Mouse (Mus musculus) small intestine, adult 2 months (tissue): ENCODE measurements around the gene Gdf5. TPM values are rescaled to one million over a fixed set of nuclear protein-coding genes. Genes with fewer than 3 reads are reported as not detected.
"Not testable (repeated sequence)": the region's sequence is repeated elsewhere in the genome, so short reads cannot be mapped to it uniquely, and the experiment has no call there.

Source experiments
- H3K27ac ChIP-seq: fragments of 200-500 bp; 2 replicates; pipeline ENCODE4 v1.5.1; 2012; ENCODE audit warnings: low read depth, low read length, control low read depth, inconsistent platforms; ENCODE audit not compliant: insufficient read depth
- H3K27me3 ChIP-seq: fragments of 200-500 bp; 2 replicates; pipeline ENCODE4 v1.6.1; 2012; ENCODE audit warnings: mild to moderate bottlenecking, moderate library complexity, low read length, inconsistent platforms; ENCODE audit not compliant: control insufficient read depth, insufficient read depth
- H3K36me3 ChIP-seq: fragments of 200-500 bp; 2 replicates; pipeline ENCODE4 v1.6.1; 2012; ENCODE audit warnings: mild to moderate bottlenecking, low read length, control low read depth, inconsistent platforms; ENCODE audit not compliant: control insufficient read depth, insufficient read depth
- H3K4me1 ChIP-seq: fragments of 200-500 bp; 2 replicates; pipeline ENCODE4 v1.6.1; 2012; ENCODE audit warnings: low read length, inconsistent platforms, mixed read lengths; ENCODE audit not compliant: control insufficient read depth, insufficient read depth, insufficient read length
- H3K4me3 ChIP-seq: fragments of 200-500 bp; 2 replicates; pipeline ENCODE4 v1.5.1; 2012; ENCODE audit warnings: low read depth, mild to moderate bottlenecking, control low read depth, inconsistent platforms, low read length, moderate library complexity
- CTCF ChIP-seq: fragments of 200-500 bp; IDR thresholded peaks from 2 replicates; pipeline ENCODE4 v1.5.1; 2012; ENCODE audit warnings: low read depth, mild to moderate bottlenecking, control low read depth, inconsistent platforms, low read length, moderate library complexity, mixed read lengths; ENCODE audit not compliant: insufficient replicate concordance, insufficient read length; ENCODE audit errors: extremely low read depth
- POLR2A ChIP-seq: fragments of 200-500 bp; IDR thresholded peaks from 2 replicates; pipeline ENCODE4 v1.6.1; 2012; ENCODE audit warnings: low read depth, mild to moderate bottlenecking, control low read depth, inconsistent platforms, low read length, moderate library complexity
- WGBS: fragments of 180-500 bp; shearing (Covaris S2); methylation state at CpG from one replicate; pipeline ENCODE4 v1.1.7; 2018; 5-methylcytosine and 5-hydroxymethylcytosine counted together
- polyA plus RNA-seq: library from polyadenylated mRNA; depleted of rRNA; stranded (reverse); fragments of >200 nt; gene quantifications from 2 replicates; pipeline ENCODE4 v1.2.3, GENCODE M21; 2012

Gdf5 gene
- polyA plus RNA-seq, 1 experiment = not detected

DNA sequence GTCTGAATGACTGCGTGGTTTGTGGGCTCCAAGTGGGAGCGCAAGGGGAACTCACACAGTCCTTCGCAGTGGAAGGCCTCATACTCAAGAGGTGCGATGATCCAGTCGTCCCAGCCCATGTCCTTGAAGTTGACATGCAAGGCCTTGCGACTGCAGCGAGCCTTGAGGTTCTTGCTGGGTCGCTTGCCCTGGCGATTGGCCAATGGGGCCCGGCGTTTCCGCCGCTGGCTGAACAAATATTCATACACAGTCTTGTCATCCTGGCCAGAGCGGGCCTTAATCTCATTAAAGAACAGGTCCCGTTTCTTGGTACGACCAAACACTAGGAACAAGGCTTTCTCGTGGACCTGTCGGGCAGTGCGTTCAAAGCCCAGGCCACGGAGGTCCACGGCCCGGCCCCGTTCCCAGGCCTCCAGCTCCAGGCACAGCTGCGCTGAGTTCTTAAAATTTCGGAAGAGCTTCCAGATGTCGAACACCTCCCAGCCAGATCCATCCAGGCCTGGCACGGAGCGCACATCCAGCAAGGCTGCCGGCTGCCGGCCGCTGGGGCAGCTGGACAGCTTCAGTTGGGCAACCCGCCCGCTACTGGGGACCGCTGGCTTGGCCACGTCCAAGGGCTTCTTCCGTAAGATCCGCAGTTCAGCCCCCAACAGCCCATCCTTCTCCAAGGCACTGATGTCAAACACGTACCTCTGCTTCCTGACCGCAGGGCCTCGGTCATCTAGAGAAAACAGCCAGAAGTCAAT, 3.3 kb downstream of the Gdf5 start:
- Histone ChIP-seq H3K27me3 (no peaks in the 10 kb centered on the region), H3K4me1 (peaks cover 8% of the 10 kb centered on the region; the same call in 1 of the 2 replicates), H3K27ac (no peak overlapping the region), H3K4me3 (no peak overlapping the region), H3K36me3 (no peaks in the 10 kb centered on the region)
- TF ChIP-seq POLR2A (no peak), CTCF (no peak)
- WGBS = 86% methylated on average over 40 of the region's 40 CpGs

DNA sequence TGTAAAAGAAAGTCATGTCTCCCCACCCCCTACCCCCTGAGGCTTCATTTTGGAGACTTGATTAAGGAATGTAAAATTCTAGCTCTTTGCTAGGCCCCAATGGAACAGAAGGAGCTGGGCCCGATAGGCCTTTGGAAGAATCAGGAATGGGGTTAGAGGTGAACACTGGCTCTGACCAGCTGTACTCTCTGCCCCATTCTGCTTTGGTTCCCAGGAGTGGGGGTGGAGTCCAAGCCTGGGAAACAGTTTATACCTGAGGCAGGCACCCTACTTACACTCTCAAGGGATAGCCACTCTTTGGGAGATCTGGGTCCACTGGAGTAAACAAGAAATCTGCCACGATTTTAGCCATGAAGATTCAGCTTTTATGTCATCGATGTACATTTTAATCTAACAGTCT, 4.5 kb downstream of the Gdf5 start, which contains the start of gene Gm15557:
Gm15557 (plus strand) TSS at position 48 of the 400 bp plus-strand sequence.
- no peak within 1 kb of the TSS for H3K27ac ChIP-seq
- 87% methylated on average over 3 of the region's 3 CpGs for WGBS
- H3K4me1 ChIP-seq = peaks cover 8% of the 10 kb centered on the region; the same call in 1 of the 2 replicates
- H3K36me3 ChIP-seq = no peaks in the 10 kb centered on the region
- TF ChIP-seq CTCF = no peak
- TF ChIP-seq POLR2A = no peak
- no peaks in the 10 kb centered on the region for H3K27me3 ChIP-seq
- H3K4me3 ChIP-seq = no peak within 1 kb of the TSS

DNA sequence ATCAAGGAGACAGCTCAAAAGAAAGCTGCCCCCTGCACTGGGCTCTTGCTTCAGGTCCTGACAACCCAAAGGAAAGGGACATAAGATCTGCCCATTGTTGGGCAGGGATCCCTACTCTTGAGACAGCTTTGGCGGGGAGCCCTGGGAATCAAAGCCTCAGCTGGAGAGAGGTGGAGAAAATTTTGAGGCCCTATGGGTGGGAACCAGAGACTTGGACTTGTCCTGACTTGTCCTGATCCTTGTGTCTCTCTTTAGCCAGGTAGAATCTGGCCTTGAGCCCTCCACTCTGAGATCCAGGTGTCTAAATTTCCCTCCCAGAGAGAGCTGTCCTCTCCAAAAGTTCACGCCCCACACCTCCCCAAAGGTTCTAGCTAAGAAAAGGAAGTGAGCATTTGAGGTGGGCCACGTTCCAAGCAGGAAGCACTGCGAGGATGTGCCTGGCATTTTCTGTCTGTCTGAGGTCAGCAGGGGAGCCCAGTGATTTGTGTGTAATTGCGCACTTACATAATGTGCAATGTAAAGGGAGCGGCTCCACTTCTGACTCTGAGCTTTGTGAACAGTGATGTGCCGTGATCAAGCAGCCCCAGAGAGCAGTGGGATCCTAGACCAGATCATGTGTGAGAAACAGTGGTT, 5.2 kb downstream of the Gdf5 start:
- no peak overlapping the region for H3K27ac ChIP-seq
- TF ChIP-seq CTCF (no peak), POLR2A (no peak)
- H3K36me3 ChIP-seq = no peaks in the 10 kb centered on the region
- no peaks in the 10 kb centered on the region for H3K27me3 ChIP-seq
- no peak overlapping the region for H3K4me3 ChIP-seq
- peaks cover 8% of the 10 kb centered on the region; the same call in 1 of the 2 replicates for H3K4me1 ChIP-seq
- 24% methylated on average over 7 of the region's 7 CpGs for WGBS

DNA sequence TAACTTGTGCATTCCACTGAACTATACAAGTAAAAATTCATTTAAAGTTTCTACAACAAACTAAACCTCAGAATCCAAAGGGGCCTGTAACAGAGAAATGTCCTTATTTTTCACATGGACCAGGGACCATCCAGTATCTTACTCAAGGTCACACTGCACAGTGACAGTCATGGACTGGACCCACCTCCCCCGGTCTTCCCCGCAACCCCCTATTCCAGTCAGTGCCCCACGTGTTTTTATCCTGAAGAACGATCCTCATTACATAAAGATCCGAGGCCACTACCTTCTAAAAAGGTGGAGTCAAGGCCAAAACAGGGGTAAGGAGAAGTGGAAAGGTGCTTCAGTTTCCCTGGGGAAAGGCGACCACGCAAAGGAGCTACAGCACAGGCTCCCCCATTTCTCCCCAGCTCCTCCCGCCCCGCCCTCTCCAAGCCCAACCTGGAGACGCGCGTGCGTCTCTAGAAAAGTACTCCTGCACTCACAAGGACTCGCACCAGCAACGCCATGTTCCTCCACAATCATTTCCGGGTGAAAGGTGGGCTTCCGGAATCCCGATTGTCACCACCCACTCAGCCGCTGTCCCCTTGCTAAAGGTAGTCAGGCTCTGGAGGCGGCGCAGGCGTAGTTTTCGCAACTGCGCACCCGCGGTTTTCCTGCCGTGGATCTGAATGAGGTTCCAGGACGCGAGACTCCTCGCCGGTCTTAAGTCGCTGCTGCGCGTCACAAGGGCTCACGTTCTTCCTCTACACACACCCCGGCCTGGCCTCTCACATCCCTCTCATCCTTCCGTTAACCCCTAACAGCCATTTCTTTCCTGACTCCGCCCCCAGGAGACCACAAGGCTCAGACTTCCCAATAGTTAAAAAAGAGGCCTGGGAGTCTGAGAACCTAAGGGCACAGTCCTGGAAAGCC, 15.4 kb downstream of the Gdf5 start, which contains the start of gene Uqcc1:
Uqcc1 (minus strand) TSS at position 780 of the 912 bp plus-strand sequence.
- under 1% methylated on average over 38 of the region's 38 CpGs for WGBS
- no peaks in the 10 kb centered on the region; the same call in 1 of the 2 replicates for H3K4me1 ChIP-seq
- peak within 1 kb of the TSS; percentile 73 for H3K4me3 ChIP-seq
- H3K36me3 ChIP-seq = no peaks in the 10 kb centered on the region
- TF ChIP-seq CTCF (no peak), POLR2A (peak; percentile 43)
- H3K27me3 ChIP-seq = no peaks in the 10 kb centered on the region
- H3K27ac ChIP-seq = peak within 1 kb of the TSS; percentile 46

DNA sequence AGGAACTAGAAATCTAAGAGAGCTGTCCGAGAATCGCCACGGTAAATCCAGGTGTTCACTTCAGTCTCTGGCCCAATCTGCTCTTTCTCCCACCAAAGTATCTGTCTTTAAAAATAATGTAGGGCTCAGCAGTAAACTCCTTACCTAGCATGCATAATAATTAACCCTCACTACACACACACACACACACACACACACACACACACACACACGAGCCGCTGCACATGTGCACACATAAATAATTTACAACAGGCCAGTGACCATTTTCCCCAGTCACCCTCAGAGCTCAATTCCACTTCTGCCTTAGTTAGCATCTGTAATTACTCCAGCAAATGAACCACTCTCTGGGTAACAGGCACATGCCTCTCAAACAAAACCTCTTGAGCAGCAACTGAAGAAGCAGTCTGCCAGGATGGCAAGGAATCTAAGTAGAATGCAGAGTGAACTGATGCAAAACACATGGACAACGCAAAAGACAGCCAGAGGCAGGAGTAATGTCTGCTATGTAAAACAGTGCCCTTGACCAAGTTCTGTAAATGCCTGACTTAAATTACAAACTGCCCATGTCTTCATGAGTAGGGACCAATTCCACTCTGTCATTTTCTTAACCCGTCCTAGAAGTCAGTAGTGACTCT, 16.3 kb downstream of the Gdf5 start:
- 32% methylated on average over 7 of the region's 7 CpGs for WGBS
- Histone ChIP-seq H3K27me3 (no peaks in the 10 kb centered on the region), H3K4me3 (no peak overlapping the region), H3K27ac (0 out of 2 replicates have a peak overlapping the region, but pooled peaks have one; percentile 9), H3K4me1 (no peaks in the 10 kb centered on the region; the same call in 1 of the 2 replicates), H3K36me3 (no peaks in the 10 kb centered on the region)
- TF ChIP-seq CTCF = no peak
- no peak for TF ChIP-seq POLR2A

- not testable (repeated sequence) for H3K27ac ChIP-seq, H3K4me1 ChIP-seq, H3K4me3 ChIP-seq, H3K27me3 ChIP-seq, H3K36me3 ChIP-seq
- WGBS = 75% methylated on average over 6 of the region's 6 CpGs
Measured at GRCm38 (mm10) chr2:155925213-155925612, 20.0 kb downstream of the Gdf5 start.
